Mouse (Mus musculus): Measurements from ENCODE around the gene Ier3. TPM values are rescaled to one million over a fixed set of nuclear protein-coding genes. Genes with fewer than 3 reads are reported as not detected.
A peak's percentile ranks its signal among the peaks of the same experiment; 100 is the strongest.

The Ier3 gene
- total RNA-seq, 2 experiments from 2014 or later, result 5.3 to 5.4 TPM

- peak; percentile 50 to 58 for DNase-seq
- intact Hi-C loops (cut with DNase I), result no loop called here
Measured at GRCm38 (mm10) chr17:35808073-35808472, 13.4 kb upstream of the Ier3 start.

GRCm38 (mm10) chr17:35809395-35809794 lies 12.1 kb upstream of the Ier3 start:
- intact Hi-C loops (cut with DNase I), result no loop called here
- DNase-seq, result no peak

- intact Hi-C loops (cut with DNase I), result no loop called here
- no peak for DNase-seq
Measured at GRCm38 (mm10) chr17:35810900-35811648, 10.4 kb upstream of the Ier3 start.

- intact Hi-C loops (cut with DNase I), result no loop called here
- DNase-seq, result no peak
Measured at GRCm38 (mm10) chr17:35812307-35812706, 9.2 kb upstream of the Ier3 start.

- no peak for DNase-seq
- intact Hi-C loops (cut with DNase I), result no loop called here
Measured at GRCm38 (mm10) chr17:35812736-35813135, 8.7 kb upstream of the Ier3 start.

- intact Hi-C loops (cut with DNase I), result no loop called here
- peak; percentile 85 to 92 for DNase-seq
Measured at GRCm38 (mm10) chr17:35813245-35813647, 8.2 kb upstream of the Ier3 start.

GRCm38 (mm10) chr17:35813653-35814052 lies 7.8 kb upstream of the Ier3 start:
- intact Hi-C loops (cut with DNase I), result no loop called here
- DNase-seq, result no peak

- DNase-seq, result no peak
- intact Hi-C loops (cut with DNase I), result no loop called here
Measured at GRCm38 (mm10) chr17:35814678-35815077, 6.8 kb upstream of the Ier3 start.

GRCm38 (mm10) chr17:35815836-35816235 lies 5.6 kb upstream of the Ier3 start:
- intact Hi-C loops (cut with DNase I), result no loop called here
- no peak for DNase-seq

- DNase-seq, result no peak
- intact Hi-C loops (cut with DNase I), result no loop called here
Measured at GRCm38 (mm10) chr17:35816686-35817085, 4.8 kb upstream of the Ier3 start.

GRCm38 (mm10) chr17:35817226-35817625 lies 4.3 kb upstream of the Ier3 start:
- DNase-seq, result no peak
- intact Hi-C loops (cut with DNase I), result no loop called here

GRCm38 (mm10) chr17:35820111-35820510 lies 1.4 kb upstream of the Ier3 start:
- no peak for DNase-seq
- intact Hi-C loops (cut with DNase I), result loop anchor here (5.0 kb wide), 1 partner anchor 367 kb away; no protein-coding TSS in a partner anchor

- intact Hi-C loops (cut with DNase I), result loop anchor here (5.0 kb wide), 1 partner anchor 365 kb away; no protein-coding TSS in a partner anchor
- no peak for DNase-seq
Measured at GRCm38 (mm10) chr17:35822564-35822963, 1.1 kb downstream of the Ier3 start.

- DNase-seq, result peak; percentile 83
- intact Hi-C loops (cut with DNase I), result loop anchor here (5.0 kb wide), 1 partner anchor 364 kb away; no protein-coding TSS in a partner anchor
Measured at GRCm38 (mm10) chr17:35822964-35823937, 1.8 kb downstream of the Ier3 start, which contains the start of gene Flot1. TSS of gene Flot1 (plus strand) at chr17:35823230.

GRCm38 (mm10) chr17:35824402-35824801 lies 2.9 kb downstream of the Ier3 start:
- DNase-seq, result no peak
- intact Hi-C loops (cut with DNase I), result loop anchor here (5.0 kb wide), 1 partner anchor 363 kb away; no protein-coding TSS in a partner anchor

GRCm38 (mm10) chr17:35825109-35825850 lies 3.8 kb downstream of the Ier3 start:
- intact Hi-C loops (cut with DNase I), result loop anchor here (5.0 kb wide), 1 partner anchor 83 kb away; no protein-coding TSS in a partner anchor
- no peak for DNase-seq

GRCm38 (mm10) chr17:35829737-35830136 lies 8.3 kb downstream of the Ier3 start:
- DNase-seq, result peak; percentile 70 to 75
- intact Hi-C loops (cut with DNase I), result loop anchor here (2.0 to 5.0 kb wide), 2 partner anchors 43 to 87 kb away; no protein-coding TSS in a partner anchor

- no peak for DNase-seq
- intact Hi-C loops (cut with DNase I), result no loop called here
Measured at GRCm38 (mm10) chr17:35832400-35833238, 11.1 kb downstream of the Ier3 start.

- intact Hi-C loops (cut with DNase I), result no loop called here
- no peak for DNase-seq
Measured at GRCm38 (mm10) chr17:35833239-35833751, 11.8 kb downstream of the Ier3 start.

Measured in gastrocnemius, postnatal 36 days (tissue).